Mouse (Mus musculus) limb, embryonic 15.5 days (tissue): ENCODE results near the gene Wdr46. TPM values are rescaled to one million over a fixed set of nuclear protein-coding genes. Genes with fewer than 3 reads are reported as not detected.

Experiments
- ATAC-seq: fragments of 200-750 bp; cut with Nextera tagmentation; 2 replicates; pipeline ENCODE4 v1.8.0; 2017; ENCODE audit warnings: low read depth, moderate TSS enrichment; ENCODE audit not compliant: insufficient number of reproducible peaks, low FRiP score, low TSS enrichment
- H3K27ac ChIP-seq: fragments of 300-500 bp; sonication (generic); 2 replicates; pipeline ENCODE4 v1.5.1; 2015; ENCODE audit warnings: moderate library complexity, mild to moderate bottlenecking, inconsistent platforms
- H3K27me3 ChIP-seq: fragments of 300-500 bp; sonication (generic); 2 replicates; pipeline ENCODE4 v1.6.1; 2015; ENCODE audit warnings: inconsistent platforms
- H3K36me3 ChIP-seq: fragments of 300-500 bp; sonication (generic); 2 replicates; pipeline ENCODE4 v1.6.1; 2015; ENCODE audit warnings: inconsistent platforms
- H3K4me1 ChIP-seq: fragments of 300-500 bp; sonication (generic); 2 replicates; pipeline ENCODE4 v1.6.1; 2015; ENCODE audit warnings: inconsistent platforms
- H3K4me2 ChIP-seq: fragments of 300-500 bp; sonication (generic); 2 replicates; pipeline ENCODE4 v1.6.1; 2015; ENCODE audit warnings: mild to moderate bottlenecking, inconsistent platforms
- H3K4me3 ChIP-seq: fragments of 300-500 bp; sonication (generic); 2 replicates; pipeline ENCODE4 v1.5.1; 2015; ENCODE audit warnings: mild to moderate bottlenecking, inconsistent platforms
- H3K9ac ChIP-seq: fragments of 300-500 bp; sonication (generic); 2 replicates; pipeline ENCODE4 v1.6.1; 2015; ENCODE audit warnings: inconsistent platforms
- H3K9me3 ChIP-seq: fragments of 300-500 bp; sonication (generic); 2 replicates; pipeline ENCODE4 v1.6.1; 2016; ENCODE audit warnings: inconsistent platforms
- WGBS: fragments of 180-500 bp; shearing (Covaris S2); methylation state at CpG from one replicate; pipeline ENCODE4 v1.1.7; 2015; 5-methylcytosine and 5-hydroxymethylcytosine counted together
- polyA plus RNA-seq: library from polyadenylated mRNA; unstranded; fragments of >200 nt; fragmentation: Nextera tagmentation; extraction: Ambion mirVana; gene quantifications from 2 replicates; pipeline ENCODE4 v1.2.1, GENCODE M21; 2015

Wdr46 gene
- polyA plus RNA-seq, 1 experiment from 2014 or later, result 31.4 TPM

DNA sequence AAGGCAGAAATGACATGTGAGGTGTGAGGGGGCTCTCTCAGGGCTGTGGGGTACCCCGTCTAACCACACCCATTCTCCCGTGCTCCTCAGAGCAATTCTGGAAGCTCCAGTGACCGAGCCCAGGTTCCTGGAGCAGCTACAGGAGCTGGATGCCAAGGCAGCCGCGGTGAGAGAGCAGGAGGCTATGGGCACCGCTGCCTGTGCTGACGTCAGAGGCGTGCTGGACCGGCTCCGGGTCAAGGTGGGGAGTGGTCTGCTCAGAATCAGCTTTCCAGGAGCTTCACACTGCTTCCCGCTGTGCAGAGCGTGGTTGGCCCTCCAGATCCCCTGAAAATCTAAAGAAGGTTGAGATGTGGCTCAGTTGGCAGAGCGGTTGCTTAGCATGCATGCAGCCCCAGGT lies 18.7 kb downstream of the Wdr46 start:
- ATAC-seq, result no peak
- H3K36me3 ChIP-seq, result peaks cover 66% of the 10 kb centered on the region
- H3K4me2 ChIP-seq, result no peak overlapping the region
- no peak overlapping the region for H3K9ac ChIP-seq
- no peaks in the 10 kb centered on the region for H3K9me3 ChIP-seq
- H3K4me1 ChIP-seq, result peaks cover 21% of the 10 kb centered on the region
- H3K4me3 ChIP-seq, result no peak overlapping the region
- no peaks in the 10 kb centered on the region for H3K27me3 ChIP-seq
- WGBS, result 96% methylated on average over 13 of the region's 13 CpGs
- H3K27ac ChIP-seq, result no peak overlapping the region

DNA sequence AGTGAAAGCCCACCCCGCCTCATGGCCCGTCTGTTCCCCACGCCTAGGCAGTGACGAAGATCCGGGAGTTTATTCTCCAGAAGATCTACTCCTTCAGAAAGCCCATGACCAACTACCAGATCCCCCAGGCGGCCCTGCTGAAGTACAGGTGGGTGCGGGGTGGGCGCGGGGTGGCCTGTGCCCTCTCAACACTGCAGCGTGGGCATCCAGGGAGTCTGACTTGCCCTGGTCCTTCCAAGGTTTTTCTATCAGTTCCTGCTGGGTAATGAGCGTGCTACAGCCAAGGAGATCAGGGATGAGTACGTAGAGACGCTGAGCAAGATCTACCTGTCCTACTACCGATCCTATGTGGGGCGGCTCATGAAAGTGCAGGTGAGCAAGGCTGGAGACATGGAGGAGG lies 19.5 kb downstream of the Wdr46 start:
- no peak overlapping the region for H3K27ac ChIP-seq
- H3K4me3 ChIP-seq, result no peak overlapping the region
- WGBS, result 93% methylated on average over 15 of the region's 15 CpGs
- no peaks in the 10 kb centered on the region for H3K9me3 ChIP-seq
- ATAC-seq, result no peak
- H3K9ac ChIP-seq, result no peak overlapping the region
- H3K36me3 ChIP-seq, result peaks cover 68% of the 10 kb centered on the region
- H3K27me3 ChIP-seq, result no peaks in the 10 kb centered on the region
- H3K4me1 ChIP-seq, result peaks cover 14% of the 10 kb centered on the region
- no peak overlapping the region for H3K4me2 ChIP-seq

DNA sequence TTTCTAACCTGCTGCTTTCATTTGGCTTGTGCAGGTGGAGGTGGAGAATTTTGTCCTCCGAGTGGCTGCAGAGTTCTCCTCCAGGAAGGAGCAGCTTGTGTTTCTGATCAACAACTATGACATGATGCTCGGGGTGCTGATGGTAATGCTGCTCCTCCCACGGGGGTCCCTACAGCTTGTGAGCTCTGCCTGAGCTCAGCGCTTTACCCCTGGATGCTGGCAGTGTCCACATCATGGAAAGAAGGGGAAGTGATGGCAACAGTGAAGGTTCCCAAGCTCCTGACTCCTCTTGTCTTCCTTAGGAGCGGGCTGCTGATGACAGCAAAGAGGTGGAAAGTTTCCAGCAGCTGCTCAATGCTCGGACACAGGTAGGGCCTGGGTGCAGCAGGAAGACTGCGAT lies 22.4 kb downstream of the Wdr46 start:
- H3K9me3 ChIP-seq, result no peaks in the 10 kb centered on the region
- no peak overlapping the region for H3K9ac ChIP-seq
- WGBS, result 94% methylated on average over 7 of the region's 7 CpGs
- H3K4me2 ChIP-seq, result no peak overlapping the region
- H3K4me1 ChIP-seq, result 0 out of 2 replicates have a peak, but pooled peaks cover 2% of the 10 kb centered on the region
- no peak overlapping the region for H3K4me3 ChIP-seq
- H3K36me3 ChIP-seq, result peaks cover 82% of the 10 kb centered on the region
- no peak for ATAC-seq
- H3K27ac ChIP-seq, result no peak overlapping the region
- H3K27me3 ChIP-seq, result no peaks in the 10 kb centered on the region

DNA sequence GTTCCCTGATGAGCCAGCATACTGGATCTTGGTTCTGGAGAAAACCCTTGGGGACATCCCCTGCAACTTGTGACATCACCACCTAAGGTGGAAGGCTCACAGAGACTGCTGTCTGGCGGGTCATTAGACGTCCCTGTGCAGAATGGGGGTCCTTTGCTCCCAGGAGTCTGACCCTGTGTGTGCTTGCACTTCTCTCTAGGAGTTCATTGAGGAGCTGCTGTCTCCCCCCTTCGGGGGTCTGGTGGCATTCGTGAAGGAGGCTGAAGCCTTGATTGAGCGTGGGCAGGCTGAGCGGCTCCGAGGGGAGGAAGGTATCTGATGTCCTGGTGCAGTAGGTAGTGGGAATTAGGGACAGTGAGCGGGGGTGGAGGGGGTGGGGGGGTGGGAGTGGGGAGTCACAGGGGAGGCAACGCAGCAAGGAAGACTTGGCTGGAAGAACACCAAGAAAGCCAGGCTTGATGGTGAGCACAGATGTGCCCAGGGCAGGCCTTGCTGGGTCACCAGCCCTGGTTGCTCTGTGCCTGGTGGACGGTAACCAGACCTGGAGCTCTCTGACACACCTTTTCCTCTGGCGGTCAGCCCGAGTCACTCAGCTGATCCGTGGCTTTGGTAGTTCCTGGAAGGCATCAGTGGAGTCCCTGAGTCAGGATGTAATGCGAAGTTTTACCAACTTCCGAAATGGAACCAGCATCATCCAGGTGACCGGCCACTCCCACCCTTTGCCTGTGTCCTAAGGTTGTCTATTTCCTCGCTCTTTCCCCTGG lies 24.8 kb downstream of the Wdr46 start:
- H3K4me2 ChIP-seq, result no peak overlapping the region
- H3K4me3 ChIP-seq, result no peak overlapping the region
- H3K27ac ChIP-seq, result no peak overlapping the region
- no peak for ATAC-seq
- no peaks in the 10 kb centered on the region for H3K27me3 ChIP-seq
- H3K4me1 ChIP-seq, result no peaks in the 10 kb centered on the region
- no peak overlapping the region for H3K9ac ChIP-seq
- H3K36me3 ChIP-seq, result peaks cover 58% of the 10 kb centered on the region
- WGBS, result 91% methylated on average over 17 of the region's 17 CpGs
- H3K9me3 ChIP-seq, result no peaks in the 10 kb centered on the region

DNA sequence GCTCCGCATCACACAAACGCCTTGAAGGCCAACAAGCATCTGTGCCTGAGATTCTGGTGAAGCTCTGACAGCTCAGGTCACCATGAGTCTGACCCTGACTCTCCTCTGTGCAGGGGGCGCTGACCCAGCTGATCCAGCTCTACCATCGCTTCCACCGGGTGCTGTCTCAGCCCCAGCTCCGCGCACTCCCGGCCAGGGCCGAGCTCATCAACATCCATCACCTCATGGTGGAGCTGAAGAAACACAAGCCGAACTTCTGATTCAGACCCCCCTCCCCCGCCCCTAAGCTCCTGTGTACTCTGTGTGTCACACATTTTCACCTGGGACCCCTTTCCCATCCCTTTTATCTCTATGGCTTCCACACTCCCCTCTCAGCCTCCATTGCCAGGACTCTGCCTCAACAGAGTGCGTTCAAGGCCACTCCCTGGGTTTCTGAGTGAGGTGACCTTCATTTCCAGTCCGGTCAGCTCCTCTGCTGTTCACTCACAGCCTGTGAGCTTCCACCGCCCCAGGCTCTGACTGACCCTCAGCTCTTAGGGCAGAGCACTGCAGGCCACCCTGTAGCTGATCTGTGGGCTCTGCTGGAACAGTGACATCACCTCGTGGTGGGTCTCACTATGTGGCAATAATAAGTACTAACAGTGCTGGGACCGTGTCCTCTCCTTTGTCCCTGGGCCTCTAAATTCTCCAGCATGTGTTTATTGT lies 25.5 kb downstream of the Wdr46 start:
- no peak for ATAC-seq
- no peak overlapping the region for H3K9ac ChIP-seq
- H3K4me3 ChIP-seq, result no peak overlapping the region
- no peaks in the 10 kb centered on the region for H3K4me1 ChIP-seq
- H3K4me2 ChIP-seq, result no peak overlapping the region
- no peaks in the 10 kb centered on the region for H3K9me3 ChIP-seq
- H3K27me3 ChIP-seq, result no peaks in the 10 kb centered on the region
- H3K36me3 ChIP-seq, result peaks cover 52% of the 10 kb centered on the region
- no peak overlapping the region for H3K27ac ChIP-seq
- WGBS, result 84% methylated on average over 16 of the region's 16 CpGs

DNA sequence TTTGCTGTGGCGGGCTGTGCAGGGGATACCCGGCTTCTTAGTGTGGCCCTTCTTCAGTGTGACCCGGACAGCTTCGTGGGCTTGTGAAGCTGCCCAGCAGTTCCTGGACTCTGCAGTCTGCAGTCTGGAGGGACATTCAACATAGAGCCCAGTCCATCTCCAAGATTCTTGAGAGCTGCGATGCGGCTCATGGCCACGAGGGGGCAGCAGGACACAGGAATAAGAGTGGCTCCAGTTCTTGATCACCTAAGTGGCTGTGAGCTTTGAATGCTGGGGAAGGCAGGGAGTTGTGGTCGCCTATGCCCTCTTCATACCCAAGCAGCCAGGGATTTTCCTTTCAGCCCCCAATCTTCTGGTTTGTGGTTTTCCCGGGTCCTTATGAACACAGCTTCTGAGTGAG lies 28.0 kb downstream of the Wdr46 start:
- Histone ChIP-seq H3K27me3 (peaks cover 5% of the 10 kb centered on the region; the same call in 1 of the 2 replicates), H3K27ac (no peak overlapping the region), H3K4me2 (no peak overlapping the region), H3K4me1 (no peaks in the 10 kb centered on the region), H3K4me3 (no peak overlapping the region), H3K9ac (no peak overlapping the region), H3K9me3 (no peaks in the 10 kb centered on the region), H3K36me3 (peaks cover 27% of the 10 kb centered on the region)
- ATAC-seq, result peak; percentile 32; the same call in 1 of the 2 replicates
- WGBS, result 2% methylated on average over 9 of the region's 9 CpGs

DNA sequence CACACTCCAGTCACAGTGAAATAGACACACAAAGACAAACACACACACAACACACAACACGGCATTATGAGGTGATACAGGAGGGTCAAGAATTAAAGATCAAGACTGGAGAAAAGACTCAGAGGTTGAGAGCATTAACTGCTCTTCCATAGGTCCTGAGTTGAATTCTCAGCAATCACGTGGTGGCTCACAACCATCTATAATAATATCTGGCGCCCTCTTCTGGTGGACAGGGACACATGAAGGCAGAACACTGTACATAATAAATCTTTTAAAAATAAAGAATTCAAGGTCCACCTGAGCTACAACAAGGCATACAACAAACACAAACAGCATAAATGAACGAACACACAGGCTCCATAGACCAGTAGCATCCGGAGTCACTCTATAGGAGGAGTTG lies 28.5 kb downstream of the Wdr46 start:
- Histone ChIP-seq H3K4me1 (no peaks in the 10 kb centered on the region), H3K4me3 (no peak overlapping the region), H3K9me3 (no peaks in the 10 kb centered on the region), H3K27me3 (peaks cover 10% of the 10 kb centered on the region; the same call in 1 of the 2 replicates), H3K4me2 (no peak overlapping the region), H3K27ac (no peak overlapping the region), H3K9ac (no peak overlapping the region), H3K36me3 (peaks cover 23% of the 10 kb centered on the region)
- no peak; the same call in 1 of the 2 replicates for ATAC-seq
- 21% methylated on average over 5 of the region's 5 CpGs for WGBS

DNA sequence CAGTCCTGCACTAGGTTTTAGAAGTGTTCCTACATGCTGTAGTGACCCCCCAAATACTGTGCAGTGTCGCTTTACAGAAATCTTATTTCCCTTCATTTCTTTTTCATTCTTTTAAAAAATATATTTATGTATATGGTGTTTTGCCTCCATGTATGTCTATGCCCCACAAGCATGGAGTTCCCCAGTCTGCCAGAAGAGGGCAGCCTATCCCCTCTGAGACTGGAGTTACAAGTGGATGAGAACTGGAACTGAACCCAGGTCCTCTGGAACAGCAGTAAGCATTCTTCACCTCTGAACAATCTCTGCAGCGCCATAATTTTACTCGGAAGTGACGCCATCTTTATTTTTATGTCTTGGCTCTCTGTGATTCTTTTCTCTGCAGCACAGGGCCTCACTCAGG lies 28.9 kb downstream of the Wdr46 start:
- no peak for ATAC-seq
- Histone ChIP-seq H3K4me2 (no peak overlapping the region), H3K27me3 (peaks cover 14% of the 10 kb centered on the region; the same call in 1 of the 2 replicates), H3K9ac (no peak overlapping the region), H3K9me3 (no peaks in the 10 kb centered on the region), H3K4me1 (no peaks in the 10 kb centered on the region), H3K4me3 (no peak overlapping the region), H3K36me3 (peaks cover 21% of the 10 kb centered on the region), H3K27ac (no peak overlapping the region)
- WGBS, result 78% methylated on average over 4 of the region's 4 CpGs

DNA sequence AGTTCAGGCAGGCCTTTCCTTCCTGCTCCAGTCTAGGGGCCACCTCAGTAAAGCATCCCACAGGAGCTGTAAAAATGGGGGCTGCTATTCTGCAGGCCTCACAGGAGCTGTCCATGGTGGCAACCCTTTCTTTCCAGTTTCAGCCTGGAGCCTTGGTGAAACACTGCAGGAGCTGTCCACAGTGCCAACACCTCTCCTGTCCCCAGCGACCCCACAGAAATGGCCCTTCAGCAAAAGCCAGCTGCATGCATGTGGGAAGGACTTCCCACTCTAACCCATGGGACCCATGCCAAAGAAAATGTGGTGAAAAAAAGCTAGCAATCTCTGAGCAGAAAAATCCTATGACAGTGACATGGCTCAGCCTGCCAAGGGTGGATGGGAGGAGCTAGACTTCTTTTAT lies 32.2 kb downstream of the Wdr46 start:
- Histone ChIP-seq H3K9me3 (no peaks in the 10 kb centered on the region), H3K4me1 (peaks cover 1% of the 10 kb centered on the region; the same call in 1 of the 2 replicates), H3K27ac (no peak overlapping the region), H3K4me3 (no peak overlapping the region), H3K36me3 (no peaks in the 10 kb centered on the region), H3K4me2 (no peak overlapping the region), H3K27me3 (peaks cover 37% of the 10 kb centered on the region), H3K9ac (no peak overlapping the region)
- no peak for ATAC-seq
- 0% methylated on average over 1 of the region's 1 CpGs for WGBS

DNA sequence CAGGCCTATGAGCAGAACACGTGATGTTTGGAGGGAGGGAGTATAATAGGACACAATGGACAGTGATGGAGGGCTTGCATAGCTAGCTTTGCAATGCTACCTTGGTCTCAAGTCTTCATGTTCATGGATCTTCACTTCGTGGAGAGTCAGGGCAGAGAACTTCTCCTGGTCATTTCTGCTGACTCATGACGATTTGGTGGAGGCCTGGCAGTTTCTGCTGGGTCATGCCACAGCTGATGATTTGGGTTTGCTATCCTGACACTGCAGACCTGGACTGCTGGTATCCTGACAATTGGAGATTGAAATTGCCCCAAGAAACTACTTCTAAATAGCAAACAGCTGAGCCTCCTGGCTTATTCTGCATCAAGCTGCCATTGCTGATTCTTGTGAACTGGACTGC lies 33.1 kb downstream of the Wdr46 start:
- no peak overlapping the region for H3K4me3 ChIP-seq
- no peak for ATAC-seq
- H3K36me3 ChIP-seq, result no peaks in the 10 kb centered on the region
- H3K4me1 ChIP-seq, result peaks cover 10% of the 10 kb centered on the region
- no peak overlapping the region for H3K27ac ChIP-seq
- no peak overlapping the region for H3K4me2 ChIP-seq
- peaks cover 46% of the 10 kb centered on the region for H3K27me3 ChIP-seq
- WGBS, result 58% methylated on average over 3 of the region's 3 CpGs
- no peaks in the 10 kb centered on the region for H3K9me3 ChIP-seq
- H3K9ac ChIP-seq, result no peak overlapping the region

DNA sequence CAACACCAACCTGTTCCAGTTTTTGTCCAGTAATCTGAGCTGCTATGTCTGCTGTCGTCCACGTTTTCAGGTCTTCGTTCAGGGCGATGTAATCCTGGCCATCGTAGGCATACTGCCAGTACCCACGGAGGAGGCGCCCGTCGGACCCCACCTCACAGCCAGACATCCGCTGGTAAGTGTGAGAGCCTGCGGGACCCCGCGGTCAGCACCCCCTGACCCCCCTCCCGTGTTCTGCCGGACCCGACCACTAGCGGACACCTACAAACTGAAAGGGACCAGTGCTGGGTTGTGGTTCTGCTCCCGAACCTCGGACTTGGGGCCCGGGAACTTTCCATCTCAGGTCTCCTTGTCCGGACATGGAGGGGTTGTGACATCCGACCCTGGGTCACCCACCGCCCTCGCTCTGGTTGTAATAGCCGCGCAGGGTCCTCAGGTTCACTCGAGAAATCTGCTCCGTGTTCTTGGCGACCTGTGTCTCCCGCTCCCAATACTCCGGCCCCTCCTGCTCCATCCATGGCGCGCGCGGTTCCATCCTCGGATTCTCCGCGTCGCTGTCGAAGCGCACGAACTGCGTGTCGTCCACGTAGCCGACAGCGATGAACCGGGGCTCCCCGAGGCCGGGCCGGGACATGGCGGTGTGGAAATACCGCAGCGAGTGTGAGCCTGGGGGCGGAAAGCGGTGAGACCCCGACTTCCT lies 37.5 kb downstream of the Wdr46 start:
- peaks cover 68% of the 10 kb centered on the region for H3K27me3 ChIP-seq
- WGBS, result 1% methylated on average over 57 of the region's 57 CpGs
- peak overlapping the region; percentile 35 for H3K4me3 ChIP-seq
- peak overlapping the region; percentile 52 for H3K4me2 ChIP-seq
- no peaks in the 10 kb centered on the region for H3K36me3 ChIP-seq
- peaks cover 24% of the 10 kb centered on the region for H3K4me1 ChIP-seq
- no peak for ATAC-seq
- 0 out of 2 replicates have a peak overlapping the region, but pooled peaks have one; percentile 18 for H3K9ac ChIP-seq
- H3K9me3 ChIP-seq, result no peaks in the 10 kb centered on the region
- no peak overlapping the region for H3K27ac ChIP-seq

DNA sequence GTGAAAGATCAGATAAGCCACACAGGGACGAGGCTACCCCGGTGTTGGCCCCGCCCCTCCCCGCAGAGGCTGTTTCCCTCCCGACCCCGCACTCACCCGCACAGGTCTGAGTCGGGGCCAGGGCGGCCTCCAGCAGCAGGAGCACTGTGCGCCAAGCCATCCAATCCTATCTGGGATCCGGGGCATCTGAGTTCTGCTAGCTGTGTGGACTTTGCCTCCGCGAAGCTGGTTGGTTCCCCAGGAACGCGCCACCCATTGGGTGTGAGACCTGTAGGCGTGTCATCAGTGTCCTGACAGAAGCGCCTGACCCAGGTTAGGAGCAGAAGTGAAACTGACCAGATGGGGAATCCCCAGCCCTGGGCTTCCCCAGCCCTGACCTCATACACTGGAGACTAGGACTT lies 38.2 kb downstream of the Wdr46 start:
- ATAC-seq, result peak; percentile 21; the same call in 1 of the 2 replicates
- H3K36me3 ChIP-seq, result no peaks in the 10 kb centered on the region
- peak overlapping the region; percentile 52 for H3K4me2 ChIP-seq
- peaks cover 62% of the 10 kb centered on the region for H3K27me3 ChIP-seq
- 1% methylated on average over 17 of the region's 17 CpGs for WGBS
- no peaks in the 10 kb centered on the region for H3K9me3 ChIP-seq
- H3K4me1 ChIP-seq, result peaks cover 24% of the 10 kb centered on the region
- 0 out of 2 replicates have a peak overlapping the region, but pooled peaks have one; percentile 18 for H3K9ac ChIP-seq
- peak overlapping the region; percentile 35 for H3K4me3 ChIP-seq
- H3K27ac ChIP-seq, result no peak overlapping the region
